Mouse (Mus musculus) kidney, postnatal 0 days (tissue): ENCODE data around the gene Lamp2. TPM values are rescaled to one million over a fixed set of nuclear protein-coding genes. Genes with fewer than 3 reads are reported as not detected.

ENCODE experiments used
- ATAC-seq: fragments of 200-750 bp; cut with Nextera tagmentation; replicated peaks from 2 replicates; pipeline ENCODE4 v1.8.0; 2017; ENCODE audit warnings: low read depth, moderate number of reproducible peaks, moderate TSS enrichment, moderate library complexity; ENCODE audit not compliant: low FRiP score
- DNase-seq: peaks from one replicate; pipeline ENCODE4 v3.0.0-alpha.2; 2016; ENCODE audit warnings: low spot score
- H3K27ac ChIP-seq: fragments of 300-500 bp; sonication (generic); 2 replicates; pipeline ENCODE4 v1.5.1; 2014; ENCODE audit warnings: mild to moderate bottlenecking
- H3K27me3 ChIP-seq: fragments of 300-500 bp; sonication (generic); 2 replicates; pipeline ENCODE4 v1.6.1; 2014; ENCODE audit warnings: low read length, mixed read lengths; ENCODE audit not compliant: insufficient read depth
- H3K36me3 ChIP-seq: fragments of 300-500 bp; sonication (generic); 2 replicates; pipeline ENCODE4 v1.6.1; 2014; ENCODE audit warnings: low read length, mixed read lengths; ENCODE audit not compliant: insufficient read depth
- H3K4me1 ChIP-seq: fragments of 300-500 bp; sonication (generic); replicated peaks from 2 replicates; pipeline ENCODE4 v1.6.1; 2014; ENCODE audit warnings: antibody characterized with exemption, low read length, mixed read lengths; ENCODE audit not compliant: insufficient read depth
- H3K4me2 ChIP-seq: fragments of 300-500 bp; sonication (generic); 2 replicates; pipeline ENCODE4 v1.6.1; 2014; ENCODE audit warnings: mild to moderate bottlenecking, low read length, moderate library complexity, mixed read lengths
- H3K4me3 ChIP-seq: fragments of 300-500 bp; sonication (generic); replicated peaks from 2 replicates; pipeline ENCODE4 v1.5.1; 2014; ENCODE audit warnings: low read depth, low read length
- H3K9ac ChIP-seq: fragments of 300-500 bp; sonication (generic); 2 replicates; pipeline ENCODE4 v1.6.1; 2014; ENCODE audit warnings: low read depth, low read length
- H3K9me3 ChIP-seq: fragments of 300-500 bp; sonication (generic); replicated peaks from 2 replicates; pipeline ENCODE4 v1.6.1; 2016; ENCODE audit warnings: low read length, inconsistent platforms, mixed read lengths
- CTCF ChIP-seq: IDR thresholded peaks from 2 replicates; pipeline ENCODE4 v1.5.1; 2016; ENCODE audit warnings: antibody characterized with exemption, low read depth, mild to moderate bottlenecking, moderate library complexity
- WGBS: fragments of 180-500 bp; shearing (Covaris S2); extraction: QIAGEN DNeasy Blood & Tissue Kit; methylation state at CpG from one replicate; pipeline ENCODE4 v1.1.7; 2014; 5-methylcytosine and 5-hydroxymethylcytosine counted together
- polyA plus RNA-seq: library from polyadenylated mRNA; unstranded; fragments of >200 nt; fragmentation: Nextera tagmentation; extraction: Ambion mirVana; gene quantifications from 2 replicates; pipeline ENCODE4 v1.2.1, GENCODE M21; 2015

Lamp2 gene
- polyA plus RNA-seq, 1 experiment from 2014 or later: 316 TPM

DNA sequence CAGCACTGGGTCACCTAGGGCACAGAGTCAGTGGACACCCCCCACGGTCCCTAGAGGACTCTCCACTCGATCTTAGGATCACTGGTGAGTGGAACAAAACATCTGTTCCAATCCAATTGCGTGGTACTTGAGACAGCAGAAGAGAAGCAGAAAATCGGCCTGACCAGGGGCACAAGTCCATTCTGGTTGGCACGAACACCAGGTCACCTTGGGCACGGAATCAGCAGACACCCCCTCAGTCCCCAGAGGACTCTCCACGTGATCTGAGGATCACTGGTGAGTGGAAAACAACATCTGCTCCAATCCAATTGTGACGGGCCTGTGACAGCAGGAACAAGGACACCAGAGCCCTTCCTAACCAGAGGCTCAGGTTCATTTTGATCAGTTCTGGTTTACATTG lies 94.2 kb downstream of the Lamp2 start:
- Histone ChIP-seq H3K4me3 (no peak overlapping the region), H3K4me1 (no peaks in the 10 kb centered on the region), H3K27me3 (no peaks in the 10 kb centered on the region), H3K9ac (no peak overlapping the region), H3K9me3 (no peaks in the 10 kb centered on the region), H3K4me2 (no peak overlapping the region), H3K36me3 (no peaks in the 10 kb centered on the region), H3K27ac (no peak overlapping the region)
- WGBS: 71% methylated on average over 8 of the region's 8 CpGs
- DNase-seq (no peak), ATAC-seq (no peak)
- TF ChIP-seq CTCF: no peak

Other genes with a start within 250 kb of the Lamp2 start
- gene Tmem255a, start 204.0 kb downstream of the Lamp2 start, polyA plus RNA-seq: 15.5 and 16.1 TPM in 2 replicates
- 0.04 TPM in 1 of 2 replicates, not detected in the other for gene Atp1b4, start 140.3 kb downstream of the Lamp2 start, polyA plus RNA-seq
- gene Cul4b, start 119.7 kb upstream of the Lamp2 start, polyA plus RNA-seq: 25.3 and 25.5 TPM in 2 replicates
- gene Mcts1, start 144.1 kb upstream of the Lamp2 start, polyA plus RNA-seq: 92.6 and 97.2 TPM in 2 replicates
- gene C1galt1c1, start 178.6 kb upstream of the Lamp2 start, polyA plus RNA-seq: 53.7 and 57.0 TPM in 2 replicates